Mouse (Mus musculus) C2C12 (cell line): Measurements from ENCODE around the gene Dbf4. TPM values are rescaled to one million over a fixed set of nuclear protein-coding genes. Genes with fewer than 3 reads are reported as not detected.

Experiments used
- H3K27me3 ChIP-seq: one replicate; pipeline ENCODE4 v1.6.1; 2011; ENCODE audit not compliant: control insufficient read depth, insufficient read depth, insufficient read length
- H3K36me3 ChIP-seq: one replicate; pipeline ENCODE4 v1.6.1; 2011; ENCODE audit not compliant: control insufficient read depth, insufficient read depth
- H3K4me3 ChIP-seq: one replicate; pipeline ENCODE4 v1.5.1; 2011; ENCODE audit warnings: mild to moderate bottlenecking, control low read depth; ENCODE audit not compliant: poor library complexity, insufficient read depth, severe bottlenecking
- H3K79me2 ChIP-seq: one replicate; pipeline ENCODE4 v1.6.1; 2011; ENCODE audit not compliant: control insufficient read depth, insufficient read depth
- H3K79me3 ChIP-seq: one replicate; pipeline ENCODE4 v1.6.1; 2011; ENCODE audit warnings: low read depth, control low read depth
- H3ac ChIP-seq: one replicate; pipeline ENCODE3; 2011; ENCODE audit warnings: low read depth; ENCODE audit not compliant: control insufficient read depth, insufficient read length
- CEBPB ChIP-seq: IDR thresholded peaks from one replicate; pipeline ENCODE4 v1.6.1; 2011; ENCODE audit warnings: low read depth, mild to moderate bottlenecking, control low read depth, moderate library complexity
- CTCF ChIP-seq: IDR thresholded peaks from one replicate; pipeline ENCODE4 v1.5.1; 2011; ENCODE audit not compliant: control insufficient read depth, insufficient read depth, insufficient read length
- FOSL1 ChIP-seq: IDR thresholded peaks from one replicate; pipeline ENCODE4 v1.8.0; 2011; ENCODE audit warnings: mild to moderate bottlenecking, low read length; ENCODE audit not compliant: poor library complexity, insufficient read depth, severe bottlenecking
- MAX ChIP-seq: IDR thresholded peaks from one replicate; pipeline ENCODE4 v1.6.1; 2011; ENCODE audit warnings: mild to moderate bottlenecking, control low read depth
- MYOD1 ChIP-seq: IDR thresholded peaks from one replicate; pipeline ENCODE4 v1.6.1; 2011; ENCODE audit warnings: low read depth; ENCODE audit not compliant: control insufficient read depth, insufficient read length
- MYOG ChIP-seq: IDR thresholded peaks from one replicate; pipeline ENCODE4 v1.6.1; 2011; ENCODE audit not compliant: control insufficient read depth, insufficient read length; ENCODE audit errors: extremely low read depth
- USF1 ChIP-seq: IDR thresholded peaks from one replicate; pipeline ENCODE4 v1.6.1; 2011; ENCODE audit warnings: low read depth, mild to moderate bottlenecking, control low read depth, moderate library complexity
- polyA plus RNA-seq: library from polyadenylated mRNA; unstranded; fragments of >200 nt; fragmentation: generic; extraction: Trizol; gene quantifications from one replicate; pipeline ENCODE4 v1.2.1, GENCODE M21; 2012; ENCODE audit warnings: missing spikeins

The Dbf4 gene
- polyA plus RNA-seq, 1 experiment: 23.4 TPM

GRCm38 (mm10) chr5:8416683-8417413, 5.7 kb downstream of the Dbf4 start:
- Histone ChIP-seq H3K36me3 (peaks cover 77% of the 10 kb centered on the region), H3ac (no peak overlapping the region), H3K4me3 (no peak overlapping the region), H3K27me3 (no peaks in the 10 kb centered on the region), H3K79me3 (peaks cover 91% of the 10 kb centered on the region), H3K79me2 (peaks cover 100% of the 10 kb centered on the region)
- TF ChIP-seq CEBPB (no peak), MYOG (no peak), FOSL1 (no peak), MYOD1 (no peak), USF1 (no peak), CTCF (no peak), MAX (no peak)

- TF ChIP-seq CTCF: no peak
- no peak for TF ChIP-seq MYOD1
- TF ChIP-seq USF1: no peak
- TF ChIP-seq CEBPB: no peak
- no peak for TF ChIP-seq MAX
- no peaks in the 10 kb centered on the region for H3K27me3 ChIP-seq
- peaks cover 87% of the 10 kb centered on the region for H3K36me3 ChIP-seq
- H3K4me3 ChIP-seq: no peak overlapping the region
- no peak overlapping the region for H3ac ChIP-seq
- peaks cover 21% of the 10 kb centered on the region for H3K79me3 ChIP-seq
- peaks cover 29% of the 10 kb centered on the region for H3K79me2 ChIP-seq
Measured at GRCm38 (mm10) chr5:8408746-8409145, 13.8 kb downstream of the Dbf4 start.

- Histone ChIP-seq H3K4me3 (no peak overlapping the region), H3K36me3 (peaks cover 76% of the 10 kb centered on the region), H3K79me2 (no peaks in the 10 kb centered on the region), H3K27me3 (no peaks in the 10 kb centered on the region), H3K79me3 (no peaks in the 10 kb centered on the region), H3ac (no peak overlapping the region)
- no peak for TF ChIP-seq MAX
- TF ChIP-seq CEBPB: no peak
- TF ChIP-seq FOSL1: no peak
- no peak for TF ChIP-seq MYOG
- no peak for TF ChIP-seq USF1
- TF ChIP-seq CTCF: no peak
- TF ChIP-seq MYOD1: no peak
Measured at GRCm38 (mm10) chr5:8397587-8398249, 24.8 kb downstream of the Dbf4 start.

GRCm38 (mm10) chr5:8393891-8394583, 28.5 kb downstream of the Dbf4 start:
- H3K27me3 ChIP-seq: no peaks in the 10 kb centered on the region
- H3K79me3 ChIP-seq: no peaks in the 10 kb centered on the region
- no peaks in the 10 kb centered on the region for H3K79me2 ChIP-seq
- H3K36me3 ChIP-seq: peaks cover 41% of the 10 kb centered on the region
- no peak overlapping the region for H3ac ChIP-seq
- no peak overlapping the region for H3K4me3 ChIP-seq
- TF ChIP-seq CTCF (no peak), CEBPB (no peak), FOSL1 (no peak), MYOD1 (no peak), MAX (no peak), USF1 (no peak), MYOG (no peak)

- Histone ChIP-seq H3K36me3 (no peaks in the 10 kb centered on the region), H3K27me3 (no peaks in the 10 kb centered on the region), H3K79me3 (no peaks in the 10 kb centered on the region), H3K4me3 (no peak overlapping the region), H3ac (no peak overlapping the region), H3K79me2 (no peaks in the 10 kb centered on the region)
- TF ChIP-seq CTCF: no peak
- no peak for TF ChIP-seq MYOG
- no peak for TF ChIP-seq MYOD1
- TF ChIP-seq MAX: no peak
- no peak for TF ChIP-seq FOSL1
- TF ChIP-seq USF1: no peak
Measured at GRCm38 (mm10) chr5:8374297-8374906, 48.1 kb downstream of the Dbf4 start.
